Mouse (Mus musculus) spleen, adult 12 weeks (tissue): ENCODE data around the gene Rex1bd.
A peak's percentile ranks its signal among the peaks of the same experiment; 100 is the strongest.

Source experiments
- DNase-seq: peaks from one replicate; pipeline ENCODE4 v3.0.0; 2022; ENCODE audit warnings: low spot score

Rex1bd gene

GRCm38 (mm10) chr8:70506328-70507026, at the start of gene Rex1bd:
Gene Rex1bd (minus strand): TSS chr8:70506752.
- peak; percentile 89 for DNase-seq

- no peak for DNase-seq
Observed at GRCm38 (mm10) chr8:70555079-70555747, 48.7 kb upstream of the Rex1bd start.

- no peak for DNase-seq
Observed at GRCm38 (mm10) chr8:70553740-70554139, 47.2 kb upstream of the Rex1bd start.

- no peak for DNase-seq
Observed at GRCm38 (mm10) chr8:70552836-70553235, 46.3 kb upstream of the Rex1bd start.

GRCm38 (mm10) chr8:70551558-70552161, 45.1 kb upstream of the Rex1bd start:
- DNase-seq, result no peak

- no peak for DNase-seq
Observed at GRCm38 (mm10) chr8:70549412-70550184, 43.0 kb upstream of the Rex1bd start.

GRCm38 (mm10) chr8:70547762-70548161, 41.2 kb upstream of the Rex1bd start:
- DNase-seq, result no peak

GRCm38 (mm10) chr8:70546412-70546811, 39.9 kb upstream of the Rex1bd start:
- no peak for DNase-seq

- no peak for DNase-seq
Observed at GRCm38 (mm10) chr8:70544200-70544687, 37.7 kb upstream of the Rex1bd start.

- no peak for DNase-seq
Observed at GRCm38 (mm10) chr8:70541081-70541480, 34.5 kb upstream of the Rex1bd start.

- no peak for DNase-seq
Observed at GRCm38 (mm10) chr8:70540507-70541071, 34.0 kb upstream of the Rex1bd start.

- no peak for DNase-seq
Observed at GRCm38 (mm10) chr8:70540013-70540506, 33.5 kb upstream of the Rex1bd start.

- DNase-seq, result peak; percentile 99
Observed at GRCm38 (mm10) chr8:70539077-70539813, 32.7 kb upstream of the Rex1bd start, which contains the start of gene Ell. Gene Ell (plus strand): TSS chr8:70539457.

GRCm38 (mm10) chr8:70538633-70539076, 32.1 kb upstream of the Rex1bd start:
- peak; percentile 98 for DNase-seq

- peak; percentile 45 for DNase-seq
Observed at GRCm38 (mm10) chr8:70538024-70538579, 31.6 kb upstream of the Rex1bd start.

- no peak for DNase-seq
Observed at GRCm38 (mm10) chr8:70535701-70536100, 29.1 kb upstream of the Rex1bd start.

- DNase-seq, result no peak
Observed at GRCm38 (mm10) chr8:70535221-70535620, 28.7 kb upstream of the Rex1bd start.

- DNase-seq, result no peak
Observed at GRCm38 (mm10) chr8:70534281-70534680, 27.7 kb upstream of the Rex1bd start.

GRCm38 (mm10) chr8:70530314-70530713, 23.8 kb upstream of the Rex1bd start:
- DNase-seq, result no peak

GRCm38 (mm10) chr8:70529741-70530161, 23.2 kb upstream of the Rex1bd start:
- no peak for DNase-seq
